Mouse (Mus musculus) spleen, postnatal 14 days (tissue): ENCODE measurements around the gene Sacs.

Source experiments
- DNase-seq, 2 experiments: peaks; one replicate each; pipeline ENCODE4 v3.0.0; 2021 to 2022; ENCODE audit warnings: low spot score in 2 of 2

Gene Sacs

DNA sequence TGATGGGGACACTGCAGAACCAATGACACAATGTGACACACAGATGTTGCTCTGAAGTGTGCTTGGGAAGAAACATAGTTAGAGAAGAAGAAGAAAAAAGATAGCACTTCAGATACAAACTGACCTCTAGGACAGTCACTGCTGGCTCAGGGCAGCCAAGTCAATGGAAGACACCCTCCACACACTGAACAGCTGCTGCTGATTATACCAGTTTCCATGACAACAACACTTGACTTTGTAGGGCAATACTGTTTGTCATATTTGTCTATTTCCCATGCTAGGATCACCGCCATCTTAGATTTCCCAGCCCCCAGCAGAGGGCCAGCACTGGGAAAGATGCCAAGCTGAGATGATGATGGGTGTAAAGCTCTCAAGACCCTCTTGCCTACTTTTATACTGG is 22.7 kb downstream of the Sacs start:
- no peak for DNase-seq

DNA sequence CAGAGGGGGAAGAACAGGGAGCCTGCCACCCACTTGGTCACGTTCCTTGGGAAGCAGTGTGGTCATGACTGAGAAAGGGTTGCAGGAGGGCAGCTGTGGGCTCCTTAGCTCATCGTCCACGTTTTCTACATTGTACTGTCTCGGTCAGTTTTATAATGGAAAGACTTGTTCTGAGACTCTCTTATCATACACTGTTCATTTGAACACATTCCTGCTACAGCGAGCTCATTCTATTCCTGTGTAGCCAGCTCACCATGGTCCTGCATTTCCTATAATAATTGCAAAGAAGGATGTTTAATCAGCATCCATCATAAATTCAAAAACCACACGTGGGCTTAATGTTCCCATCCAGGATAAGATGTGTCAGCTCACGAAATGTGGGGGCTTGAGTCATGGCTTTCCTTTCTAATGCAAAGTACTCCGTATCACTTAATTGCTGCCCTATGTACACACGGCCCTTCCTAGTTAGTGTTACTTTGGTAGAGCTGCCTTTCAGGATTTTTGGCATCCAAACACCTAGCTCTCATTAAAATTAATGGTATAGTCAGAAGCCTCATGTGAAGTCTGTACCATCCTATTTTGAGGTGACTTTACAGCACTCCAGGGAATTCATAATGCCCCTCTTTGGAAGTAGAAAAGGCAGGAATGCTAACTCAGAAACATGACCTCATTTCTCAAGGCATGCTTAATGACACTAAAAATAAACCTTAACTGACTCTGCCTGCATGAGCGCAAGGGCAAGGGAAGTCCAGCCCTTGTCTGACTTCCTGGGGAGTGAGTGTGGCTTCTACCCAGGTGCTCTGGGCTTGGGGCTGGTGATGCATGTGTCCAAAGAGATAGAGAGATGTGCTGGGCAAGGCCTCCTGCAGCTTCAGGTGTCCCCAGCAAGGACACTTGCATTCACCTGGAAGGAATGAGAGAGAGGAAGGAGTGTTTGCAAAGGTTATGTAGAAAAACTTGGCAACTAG is 23.4 kb downstream of the Sacs start:
- DNase-seq: no peak

DNA sequence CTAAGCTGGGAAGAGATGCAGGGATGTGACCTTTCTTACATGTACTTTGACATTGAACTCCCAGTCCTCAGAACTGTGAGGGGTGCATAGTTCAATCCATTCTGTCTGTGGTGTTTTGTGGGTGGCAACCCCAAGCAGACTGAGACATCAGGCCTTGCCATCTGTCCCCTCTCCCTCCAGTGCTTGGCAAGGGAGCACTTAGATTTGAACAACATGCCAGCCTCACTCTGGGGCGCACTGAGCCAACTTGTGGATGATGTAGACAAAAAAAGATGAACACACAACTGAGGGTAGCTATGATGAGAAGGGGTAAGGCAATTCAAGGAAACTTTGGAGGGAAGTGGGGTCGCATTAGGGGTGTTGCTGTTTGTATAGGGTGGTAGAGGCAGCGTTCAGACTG is 26.2 kb downstream of the Sacs start:
- no peak for DNase-seq

DNA sequence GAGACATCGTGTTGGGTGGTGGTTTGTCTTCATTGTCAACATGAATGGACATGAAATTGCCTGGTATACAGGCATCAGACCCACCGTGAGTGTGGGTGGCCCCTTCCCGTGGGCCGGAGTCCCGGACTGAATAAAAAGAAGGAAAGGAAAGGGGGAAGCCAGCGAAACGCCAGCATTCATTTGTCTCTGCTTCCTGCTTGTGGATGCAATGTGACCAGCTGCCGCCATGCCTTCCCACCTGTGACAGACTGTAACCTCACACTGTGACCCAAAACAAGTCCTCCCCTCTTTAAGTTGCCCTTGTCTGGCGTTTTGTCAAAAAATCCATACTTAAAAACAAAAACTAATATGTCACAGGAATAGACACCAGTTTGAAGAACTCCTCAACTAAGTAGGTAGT is 27.7 kb downstream of the Sacs start:
- DNase-seq: no peak

DNA sequence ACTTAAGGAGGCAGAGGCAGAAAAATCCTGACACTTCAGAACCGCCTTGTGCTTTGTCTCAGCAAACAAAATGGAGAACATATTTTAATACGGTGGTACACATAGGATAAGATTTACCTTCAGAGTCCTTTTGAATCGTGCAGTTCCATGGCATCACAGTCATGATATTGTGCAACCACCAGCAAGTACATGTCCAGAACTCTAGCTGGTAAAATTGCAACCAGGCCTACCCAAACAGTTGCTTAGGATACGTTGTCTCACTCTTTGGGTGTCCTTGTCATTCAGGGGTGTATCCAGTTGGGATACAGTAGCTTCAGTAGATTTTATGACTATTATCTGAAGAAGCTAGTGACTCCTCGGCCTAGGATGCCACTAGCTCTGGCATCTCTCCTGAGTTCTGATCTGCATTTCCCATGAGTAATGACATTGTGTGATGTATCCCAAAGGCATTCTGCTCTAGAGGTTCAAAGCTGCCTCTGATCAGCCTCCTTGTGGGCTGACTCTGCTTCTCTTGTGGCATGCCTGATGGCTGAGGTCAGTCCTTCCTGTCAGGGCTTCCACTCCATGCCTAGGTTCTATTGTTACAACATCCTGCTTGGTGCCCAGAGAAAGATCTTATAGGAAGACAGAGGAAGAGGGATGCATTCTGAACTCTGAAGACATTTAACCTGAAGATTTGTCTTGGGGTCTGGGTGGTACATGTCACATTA is 33.2 kb downstream of the Sacs start:
- DNase-seq: no peak

DNA sequence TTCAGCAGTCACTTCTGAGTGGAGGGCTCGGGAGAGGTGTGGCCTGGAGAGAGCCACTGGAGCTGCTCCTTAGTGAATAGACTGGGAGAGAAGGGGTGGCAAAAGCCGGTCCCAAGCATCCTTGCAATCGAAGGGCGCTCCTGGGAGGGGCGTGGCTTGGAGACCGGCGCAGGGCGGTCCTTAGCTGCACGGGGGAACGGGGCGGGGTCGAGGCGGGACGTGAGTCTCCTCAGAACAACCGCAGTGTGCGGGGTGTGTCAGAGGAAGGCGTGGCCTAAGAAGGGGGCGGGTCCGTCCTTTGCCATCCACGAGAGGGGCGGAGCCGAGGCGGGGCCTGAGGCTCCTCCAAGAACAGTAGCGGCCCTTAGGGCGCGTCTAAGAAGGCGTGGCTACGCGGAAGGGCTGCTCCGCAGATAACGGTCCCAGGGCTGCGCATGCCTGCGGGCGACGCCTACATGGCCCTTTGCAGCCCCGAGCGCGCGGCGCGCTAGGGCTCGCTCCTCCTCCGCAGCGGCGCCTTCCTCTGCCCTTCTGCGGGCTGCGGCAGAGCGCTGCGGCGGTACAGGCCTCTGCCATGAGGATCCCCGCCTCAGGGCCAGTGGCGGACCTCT is 34.4 kb downstream of the Sacs start:
- DNase-seq: peak; percentile 99

DNA sequence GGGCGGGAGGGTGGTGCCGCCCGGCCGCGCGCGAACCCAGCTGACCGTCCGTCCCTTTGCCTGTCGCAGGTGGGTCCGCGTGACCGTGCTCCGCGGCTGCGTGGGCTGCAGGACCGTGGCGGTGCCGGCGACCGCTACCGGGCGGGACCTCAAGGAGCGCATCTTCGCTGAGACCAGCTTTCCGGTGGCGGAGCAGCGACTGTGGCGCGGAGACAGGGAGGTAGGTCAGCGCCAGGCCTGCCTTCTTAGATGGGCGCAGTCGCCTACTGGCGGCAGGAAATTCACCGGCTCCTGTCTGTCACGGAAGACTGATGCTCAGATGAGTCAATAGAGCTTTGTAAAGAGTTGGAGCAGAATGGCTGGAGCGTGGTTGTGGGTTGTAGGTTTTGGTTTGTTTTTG is 35.0 kb downstream of the Sacs start:
- DNase-seq: peak; percentile 51 to 63

DNA sequence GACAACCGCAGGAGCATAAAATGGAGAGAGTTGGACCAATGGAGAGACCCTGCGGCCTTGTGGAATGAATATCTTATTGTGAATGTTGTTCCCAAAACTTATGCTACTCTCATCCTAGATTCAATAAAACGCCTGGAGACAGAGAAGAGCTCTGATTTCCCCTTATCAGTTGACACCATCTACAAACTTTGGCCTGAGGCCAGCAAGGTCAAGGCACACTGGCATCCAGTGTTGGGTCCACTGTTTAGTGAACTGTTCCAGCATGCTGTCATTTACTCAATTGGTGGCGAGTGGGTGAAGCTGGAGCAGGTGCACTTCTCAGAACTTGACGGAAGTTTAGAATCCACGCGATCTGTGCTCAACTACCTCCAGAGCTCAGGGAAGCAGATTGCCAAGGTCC is 53.6 kb downstream of the Sacs start:
- no peak for DNase-seq

DNA sequence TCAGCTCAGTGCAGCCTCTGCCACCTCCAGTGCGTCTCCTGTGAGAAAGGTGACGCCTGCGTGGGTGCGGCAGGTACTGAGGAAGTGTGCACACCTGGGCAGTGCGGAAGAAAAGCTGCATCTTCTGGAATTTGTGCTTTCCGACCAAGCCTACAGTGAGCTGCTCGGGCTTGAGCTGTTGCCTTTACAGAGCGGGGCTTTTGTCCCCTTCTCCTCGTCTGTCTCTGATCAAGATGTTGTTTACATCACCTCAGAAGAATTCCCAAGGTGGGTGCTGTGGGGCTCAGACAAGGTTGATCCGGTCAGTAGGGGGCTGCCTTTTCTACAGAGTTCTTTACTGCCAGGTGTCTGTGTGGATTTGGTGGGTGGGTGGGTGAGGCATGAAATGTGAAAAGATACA is 54.1 kb downstream of the Sacs start:
- no peak for DNase-seq

DNA sequence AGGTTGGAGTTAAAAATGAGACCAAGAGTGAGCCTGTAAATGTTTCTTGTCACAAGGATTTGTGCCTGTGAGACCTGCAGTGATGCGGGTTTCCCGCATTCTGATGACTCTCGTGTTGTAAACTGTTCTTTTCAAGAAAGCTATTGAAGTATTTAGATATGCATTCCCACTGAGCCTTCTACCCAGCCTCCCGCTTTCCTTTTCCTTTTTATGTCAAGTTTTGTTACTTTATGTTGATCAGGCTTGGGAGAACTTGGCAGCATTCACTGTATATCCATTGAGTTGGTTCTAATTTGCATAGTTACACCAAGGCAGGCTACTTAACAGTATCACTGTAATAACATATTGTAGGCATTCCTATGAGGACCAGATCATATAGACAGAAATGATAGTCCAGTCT is 56.2 kb downstream of the Sacs start:
- no peak for DNase-seq

DNA sequence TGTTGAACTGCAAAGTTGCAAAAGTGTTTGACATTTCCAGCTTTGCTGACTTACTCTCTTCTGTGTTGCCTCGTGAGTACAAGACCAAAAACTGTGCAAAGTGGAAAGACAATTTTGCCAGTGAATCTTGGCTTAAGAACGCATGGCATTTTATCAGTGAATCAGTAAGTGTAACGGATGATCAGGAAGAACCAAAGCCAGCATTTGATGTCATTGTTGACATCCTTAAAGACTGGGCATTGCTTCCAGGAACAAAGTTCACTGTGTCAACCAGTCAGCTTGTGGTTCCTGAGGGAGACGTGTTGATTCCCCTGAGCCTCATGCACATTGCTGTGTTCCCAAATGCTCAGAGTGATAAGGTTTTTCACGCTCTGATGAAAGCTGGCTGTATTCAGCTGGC is 71.9 kb downstream of the Sacs start:
- DNase-seq: no peak

DNA sequence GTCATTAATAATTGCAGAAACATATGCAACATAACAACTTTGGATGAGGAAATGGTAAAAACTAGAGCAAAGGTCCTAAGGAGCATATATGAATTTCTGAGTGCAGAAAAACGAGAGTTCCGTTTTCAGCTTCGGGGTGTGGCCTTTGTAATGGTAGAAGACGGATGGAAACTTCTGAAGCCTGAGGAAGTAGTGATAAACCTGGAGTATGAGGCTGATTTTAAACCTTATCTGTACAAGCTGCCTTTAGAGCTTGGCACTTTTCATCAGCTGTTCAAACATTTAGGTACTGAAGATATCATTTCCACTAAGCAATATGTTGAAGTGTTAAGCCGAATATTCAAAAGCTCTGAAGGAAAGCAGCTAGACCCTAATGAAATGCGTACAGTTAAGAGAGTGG is 73.5 kb downstream of the Sacs start:
- DNase-seq: no peak

DNA sequence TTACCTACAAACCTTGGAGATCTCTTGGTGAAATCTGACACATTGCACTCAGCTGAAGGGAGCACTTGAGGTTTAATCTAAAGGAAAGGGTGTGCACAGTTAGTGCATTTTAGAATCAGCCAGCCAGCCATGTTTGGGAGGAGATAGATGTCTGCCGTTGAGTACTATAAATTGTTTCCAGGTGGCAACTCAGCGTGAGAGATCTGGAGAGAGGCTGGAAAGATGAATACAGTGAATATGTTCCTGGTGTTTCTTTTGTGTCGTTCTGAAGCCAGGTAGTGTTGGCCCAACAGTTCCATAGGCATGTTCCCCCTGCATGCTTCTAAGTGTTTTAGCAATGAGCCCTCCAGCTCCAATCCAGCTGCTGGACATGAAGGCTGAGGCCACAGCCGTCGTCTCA is 82.9 kb downstream of the Sacs start:
- DNase-seq: no peak

DNA sequence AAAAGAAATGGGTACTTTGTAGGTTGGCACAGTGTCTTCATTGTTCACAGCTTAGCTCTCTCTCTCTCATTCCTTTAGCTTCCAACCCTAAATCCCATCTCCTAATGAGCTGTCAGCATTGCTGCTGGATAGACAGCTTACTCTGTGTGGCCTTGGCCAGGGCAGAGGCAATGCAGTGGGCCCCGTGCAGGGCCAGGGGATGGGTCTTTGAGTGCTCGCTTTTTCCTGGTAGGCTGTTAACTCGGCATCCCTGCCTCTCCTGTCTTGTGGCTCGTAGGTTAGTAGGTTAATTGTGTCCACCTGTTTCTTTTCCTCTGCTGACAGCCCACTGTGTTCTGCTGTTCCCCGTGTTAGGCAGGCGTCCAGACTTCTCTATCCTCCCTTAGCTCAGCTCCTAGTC is 84.2 kb downstream of the Sacs start:
- DNase-seq: no peak

DNA sequence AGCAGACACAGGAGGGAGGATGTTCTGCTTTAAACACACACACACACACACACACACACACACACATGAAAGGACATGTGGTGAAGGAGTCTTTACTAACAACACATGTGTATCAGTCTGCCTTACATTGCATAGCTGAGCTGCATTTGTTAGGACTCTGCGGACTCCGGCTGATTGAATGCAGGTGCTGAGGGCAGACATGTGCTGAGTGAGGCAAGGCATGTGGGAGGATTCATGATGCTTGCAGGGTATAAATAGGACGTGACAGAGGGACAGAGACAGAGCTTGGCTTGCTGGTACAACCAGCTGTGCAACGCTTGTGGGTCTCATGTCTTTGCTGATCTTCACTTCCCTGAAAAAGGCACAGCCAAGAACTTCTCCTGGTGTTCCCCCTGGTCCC is 85.5 kb downstream of the Sacs start:
- no peak for DNase-seq

DNA sequence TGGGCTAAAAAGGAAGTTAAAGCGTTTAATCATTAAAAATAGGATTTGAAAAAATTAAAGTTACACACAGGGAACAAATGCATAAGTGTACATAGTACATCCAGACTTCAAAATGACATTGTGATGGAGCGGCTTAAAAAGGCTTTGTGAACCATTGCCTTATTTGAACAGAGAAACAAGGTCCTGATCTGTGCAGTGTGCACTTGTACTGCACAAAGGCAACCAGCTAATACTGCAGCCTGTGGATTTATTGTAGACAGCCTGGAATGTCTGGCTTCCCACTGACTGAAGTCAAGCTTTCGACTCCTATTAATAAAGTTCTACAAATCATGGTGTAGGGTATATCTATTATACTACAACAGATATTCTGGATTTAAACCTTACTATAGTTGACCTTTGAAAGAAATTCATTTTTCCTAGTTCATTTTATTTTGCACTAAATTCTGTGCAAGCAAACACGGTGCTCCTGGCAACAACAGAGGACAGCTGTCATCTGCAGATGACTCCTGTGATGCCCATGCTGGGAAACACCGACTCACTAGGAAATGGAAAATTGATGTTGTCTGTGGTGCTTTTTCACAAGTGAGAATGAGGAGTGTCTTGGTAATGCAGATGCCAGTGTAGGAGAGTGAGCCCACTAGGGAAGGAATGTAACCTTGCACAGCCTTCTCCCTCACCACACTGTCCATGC is 86.3 kb downstream of the Sacs start:
- DNase-seq: no peak

DNA sequence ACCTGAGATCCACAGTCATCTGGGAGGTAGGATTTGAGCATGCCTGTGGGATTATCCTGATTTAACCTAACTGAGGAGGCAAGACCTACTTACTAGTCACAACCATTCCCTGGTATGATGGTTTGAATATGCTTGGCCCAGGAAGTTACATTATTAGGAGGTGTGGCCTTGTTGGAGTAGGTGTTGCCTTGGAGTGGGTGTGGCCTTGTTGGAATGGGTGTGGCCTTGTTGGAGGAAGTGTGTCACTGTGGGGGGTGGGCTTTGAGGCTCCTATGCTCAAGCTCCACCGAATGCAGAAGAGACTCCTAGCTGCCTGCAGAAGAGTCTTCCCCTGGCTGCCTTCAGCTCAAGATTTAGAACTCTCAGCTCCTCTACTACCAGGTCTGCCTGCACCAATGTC is 87.9 kb downstream of the Sacs start:
- no peak for DNase-seq

DNA sequence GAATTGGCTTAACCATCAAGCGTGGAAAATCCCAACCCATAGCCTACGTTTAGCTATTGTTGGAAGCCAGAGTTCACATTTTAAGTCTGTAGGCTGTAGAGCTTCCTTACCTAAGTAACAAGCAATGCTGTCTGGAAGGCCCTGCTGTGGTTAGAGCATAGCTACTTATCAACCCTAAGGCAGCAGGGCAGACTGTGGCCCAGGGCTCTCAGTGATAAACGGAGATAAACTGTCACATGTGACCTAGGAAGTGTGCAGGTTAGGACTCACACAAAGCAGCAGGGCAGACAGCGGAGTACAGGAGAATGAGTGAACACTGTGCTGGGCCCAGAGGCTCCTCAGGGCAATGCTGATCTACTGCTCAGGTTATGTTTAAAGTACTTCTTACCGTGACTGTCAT is 91.5 kb downstream of the Sacs start:
- no peak for DNase-seq

DNA sequence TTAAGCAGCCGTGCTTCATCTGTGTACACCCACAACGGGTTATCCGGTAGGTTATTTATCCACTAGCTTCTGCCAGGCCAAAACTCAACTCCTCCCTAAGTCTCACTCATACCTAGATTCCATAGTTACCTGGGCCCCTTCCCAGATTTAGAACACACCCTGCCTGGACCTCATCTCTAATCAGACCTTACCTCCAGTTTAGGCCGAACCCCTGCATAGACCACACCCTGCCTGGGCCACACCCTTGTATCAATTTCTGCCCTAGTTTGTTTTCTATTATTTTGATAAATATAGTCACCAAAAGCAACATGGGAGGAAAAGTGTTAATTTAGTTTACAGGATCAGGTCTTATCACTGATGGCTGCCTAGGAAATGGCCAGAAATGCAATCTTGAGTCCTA is 91.9 kb downstream of the Sacs start:
- no peak for DNase-seq

DNA sequence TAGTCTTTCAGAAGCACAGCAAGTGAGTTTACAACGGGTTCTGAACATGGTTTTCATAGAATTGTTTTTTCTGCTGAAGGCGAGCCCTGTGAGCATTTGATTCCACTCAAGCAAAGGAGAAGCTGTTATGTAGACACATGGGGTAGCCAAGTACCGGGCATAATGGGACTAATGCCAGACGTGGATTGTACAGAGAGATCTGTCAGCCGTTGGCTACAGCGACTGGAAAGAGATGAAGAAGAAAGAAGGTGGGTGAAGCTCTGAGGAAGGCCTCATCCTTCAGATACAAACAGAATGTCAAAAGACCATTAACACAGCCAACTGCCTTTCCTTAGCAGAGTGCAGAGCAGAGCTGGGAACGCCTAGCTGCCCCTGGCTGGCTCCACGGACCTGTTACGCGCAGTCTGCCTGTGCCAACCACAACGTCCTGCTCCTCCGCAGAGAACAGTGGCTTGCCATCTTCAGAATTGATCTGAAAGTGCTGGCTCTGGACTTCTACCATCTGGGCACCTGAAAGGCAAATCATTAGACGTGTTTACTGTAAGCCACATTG is 93.8 kb downstream of the Sacs start:
- no peak for DNase-seq

DNA sequence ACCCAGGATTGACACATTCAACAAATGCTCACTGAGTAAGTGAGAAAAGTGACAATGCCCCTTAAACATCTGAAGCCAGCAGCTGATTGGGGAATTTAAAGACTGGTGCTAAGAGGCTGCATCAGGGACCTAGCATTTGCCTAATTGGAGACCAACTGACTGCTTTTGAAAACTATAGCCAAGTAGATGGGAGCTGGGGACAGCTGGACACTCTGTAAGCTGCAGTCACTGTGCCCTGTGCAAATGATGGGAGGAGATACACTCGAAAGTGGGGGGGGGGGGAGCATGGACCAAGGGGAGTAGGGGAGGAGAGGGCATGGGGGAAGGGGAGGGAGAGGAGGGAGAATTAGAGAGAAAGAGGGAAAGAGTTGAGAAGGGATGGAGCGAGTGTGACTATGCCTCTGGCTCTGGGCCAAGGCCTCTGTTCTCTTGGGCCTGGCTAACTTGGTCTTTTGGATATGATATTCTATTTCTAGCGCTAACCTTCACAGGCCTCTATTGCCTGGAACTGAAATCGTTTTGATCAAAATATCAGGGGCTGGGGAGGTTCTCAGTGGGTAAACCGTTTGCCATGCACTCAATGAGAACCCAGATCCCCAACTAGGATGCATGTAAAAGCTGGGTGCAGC is 97.7 kb downstream of the Sacs start:
- no peak for DNase-seq
